Mouse (Mus musculus): ENCODE results near the gene Gucd1.
"Not testable (repeated sequence)": the region's sequence is repeated elsewhere in the genome, so short reads cannot be mapped to it uniquely, and the experiment has no call there.

The Gucd1 gene

DNA sequence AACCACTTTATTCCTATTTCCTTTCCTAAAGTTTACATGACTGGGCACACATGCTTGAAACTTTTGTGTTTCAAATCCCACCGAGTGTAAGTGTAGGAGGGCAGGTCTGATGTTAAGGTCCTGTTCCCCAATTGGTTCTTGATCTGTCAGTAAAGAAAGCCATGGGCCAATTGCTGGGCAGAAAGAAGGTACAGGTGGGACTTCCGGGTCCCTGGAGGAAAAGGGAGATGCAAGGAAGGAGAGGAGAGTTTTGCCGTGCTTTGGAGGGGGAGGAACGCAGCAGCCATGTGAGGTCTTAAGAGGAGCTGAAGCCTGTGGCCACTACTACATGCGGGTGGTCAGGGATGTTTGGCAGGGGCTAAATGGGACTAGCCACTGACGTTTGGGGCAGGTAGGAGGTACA, 152.5 kb downstream of the Gucd1 start:
- no peak for DNase-seq (ENCODE audit: low spot score)

DNA sequence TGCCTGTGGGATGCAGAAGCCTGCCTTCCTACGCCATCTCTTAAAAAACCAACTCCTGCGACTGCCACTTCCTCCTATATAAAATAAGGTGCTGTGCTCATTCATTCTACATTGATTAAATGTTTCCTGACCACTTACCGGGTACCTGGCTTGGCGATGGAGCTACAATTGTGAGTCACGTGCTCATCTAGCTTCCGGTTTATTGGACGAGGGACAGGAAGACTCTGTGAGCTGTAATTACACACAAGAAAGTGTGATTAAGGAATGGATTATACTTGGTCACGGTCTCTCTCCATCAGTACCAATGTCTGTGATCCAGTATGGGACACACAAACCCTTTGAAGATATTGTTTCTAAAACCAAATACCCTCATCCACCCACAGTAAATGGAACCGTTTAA, 153.0 kb downstream of the Gucd1 start:
- no peak for DNase-seq (ENCODE audit: low spot score)

DNA sequence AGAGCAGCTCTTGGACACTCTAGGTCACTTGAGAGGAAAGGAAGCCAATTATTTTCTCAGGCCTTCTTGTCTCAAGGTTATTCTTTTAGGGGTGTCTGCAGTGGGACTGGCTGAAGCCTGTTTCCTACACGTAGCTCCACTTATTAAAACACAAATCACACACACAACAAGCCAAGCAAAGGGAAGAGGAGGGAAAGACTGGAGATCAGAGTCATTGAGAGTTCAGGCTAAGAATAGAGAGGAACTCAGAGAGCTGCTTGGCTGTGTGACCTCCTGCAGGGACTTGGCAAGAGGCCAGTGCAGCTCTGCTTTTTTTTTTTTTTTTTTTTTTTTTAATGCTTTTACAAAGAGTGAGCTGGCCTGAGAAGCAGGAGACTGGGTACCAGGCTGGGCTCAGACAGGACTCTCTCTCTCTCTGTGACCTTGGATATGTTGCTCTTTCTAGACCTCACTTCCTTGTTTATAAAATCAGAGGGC, 153.5 kb downstream of the Gucd1 start:
- not testable (repeated sequence) for DNase-seq (ENCODE audit: low spot score)

DNA sequence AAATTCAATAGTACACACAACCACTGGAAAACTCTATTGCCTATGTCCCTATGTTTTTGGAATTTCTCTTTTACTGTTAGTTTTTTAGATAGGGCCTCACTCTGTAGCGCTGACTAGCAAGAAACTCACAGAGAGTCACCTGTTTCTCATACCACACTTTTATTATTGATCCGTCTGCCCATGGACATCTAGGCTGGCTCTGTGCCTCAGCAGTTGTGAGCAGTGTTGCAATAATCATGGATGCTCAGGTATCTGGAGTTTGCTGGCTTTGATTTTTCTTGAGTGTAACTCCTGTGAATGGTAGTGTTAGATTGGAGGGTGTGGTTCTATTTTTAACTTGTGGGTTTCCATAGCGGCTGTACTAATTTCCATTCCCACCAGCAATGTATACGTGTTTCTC, 162.4 kb downstream of the Gucd1 start:
- DNase-seq (ENCODE audit: low spot score), result no peak

DNA sequence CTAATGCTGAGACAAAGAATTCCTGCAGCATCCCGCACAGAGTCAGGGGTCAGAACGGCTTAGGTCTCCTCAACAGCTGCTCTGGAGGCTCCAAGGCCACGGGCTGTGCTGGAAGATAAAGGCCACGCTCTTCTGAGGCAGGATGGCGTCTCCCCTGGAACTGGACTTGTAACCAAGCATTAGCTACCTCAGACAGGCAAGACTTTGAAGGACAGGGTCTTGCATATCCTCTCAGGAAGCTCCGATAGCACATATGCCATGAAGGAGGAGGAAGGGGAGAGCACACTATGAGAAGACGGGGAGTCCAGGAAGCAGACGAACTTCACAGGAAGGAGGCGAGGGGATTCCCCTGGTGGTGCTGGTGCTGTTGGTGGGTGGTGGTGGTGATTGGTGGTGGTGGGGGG, 163.9 kb downstream of the Gucd1 start:
- not testable (repeated sequence) for DNase-seq (ENCODE audit: low spot score)

DNA sequence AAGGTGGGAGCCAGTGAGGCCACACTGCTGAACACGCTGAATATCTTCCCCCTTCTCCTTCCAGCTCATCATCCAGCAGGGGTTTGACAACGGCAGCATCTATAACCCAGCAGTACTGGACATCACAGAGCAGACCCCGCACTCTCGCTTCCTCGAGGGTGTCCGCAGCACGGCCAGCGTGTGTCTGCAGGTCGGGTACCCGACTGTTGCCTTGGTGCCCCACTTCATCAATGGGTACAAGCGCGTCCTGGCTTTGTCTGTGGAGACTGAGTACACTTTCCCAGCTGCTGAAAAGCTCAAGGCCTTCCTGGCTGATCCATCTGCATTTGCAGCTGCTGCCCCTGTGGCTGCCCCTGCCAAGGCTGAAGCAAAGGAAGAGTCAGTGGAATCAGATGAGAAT, 165.2 kb downstream of the Gucd1 start:
- DNase-seq (ENCODE audit: low spot score), result no peak

DNA sequence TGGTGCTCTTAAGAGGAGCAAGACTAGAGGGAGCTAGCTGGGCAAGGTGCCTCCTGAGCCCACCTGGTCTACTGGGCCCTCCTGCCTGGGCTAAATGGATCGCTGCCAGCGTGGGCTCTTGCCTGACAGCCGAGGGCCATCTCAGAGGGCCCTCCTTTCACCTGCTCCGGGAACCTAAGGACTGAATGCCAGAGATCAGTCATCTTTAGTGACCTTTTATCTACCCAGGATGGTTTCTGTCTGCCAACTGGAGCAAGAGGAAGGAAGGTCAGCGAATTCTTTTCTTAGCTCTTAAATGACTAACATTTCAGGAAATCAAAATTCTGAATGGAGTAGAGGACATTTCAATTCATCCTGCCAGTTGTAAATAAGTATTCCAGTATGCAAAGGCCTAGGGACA, 167.2 kb downstream of the Gucd1 start:
- no peak for DNase-seq (ENCODE audit: low spot score)

DNA sequence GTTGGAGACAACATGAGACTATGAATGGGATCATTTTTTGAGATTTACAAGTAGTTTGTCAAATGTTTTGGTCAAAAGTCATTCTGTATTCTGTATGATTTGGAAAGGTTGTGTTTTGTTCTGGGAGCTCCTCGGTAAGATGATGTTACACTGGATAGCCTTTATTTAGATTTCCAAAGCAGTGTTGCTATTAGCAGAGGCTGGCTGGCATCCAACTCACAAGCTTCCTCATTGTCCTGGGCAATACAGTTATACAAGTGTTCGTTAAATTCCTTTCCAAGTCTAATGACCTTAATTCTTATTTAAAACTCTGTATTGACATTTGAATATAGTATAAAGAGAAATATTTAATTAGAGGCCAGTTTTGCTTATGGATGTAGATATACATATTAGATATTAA, 172.5 kb downstream of the Gucd1 start:
- no peak for DNase-seq (ENCODE audit: low spot score)

DNA sequence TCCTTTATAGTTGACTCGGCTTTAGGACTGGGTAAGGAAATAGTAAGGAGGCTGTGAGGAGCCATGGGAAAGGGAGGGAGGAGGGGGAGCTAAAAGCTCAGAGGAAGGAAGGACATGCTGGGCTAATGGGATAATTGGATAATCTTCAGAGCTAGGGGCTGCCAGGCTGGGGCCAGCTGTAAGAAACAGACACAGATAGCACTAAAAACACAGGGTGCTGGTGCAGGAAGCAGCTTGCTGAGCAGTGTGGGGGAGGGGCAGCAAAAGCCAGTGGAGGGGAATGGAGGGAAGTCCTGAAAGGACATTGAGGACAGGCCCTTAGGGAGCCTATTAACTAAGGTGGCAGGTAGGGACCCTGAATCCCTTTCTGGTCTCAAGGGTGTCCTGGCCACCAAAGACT, 173.2 kb downstream of the Gucd1 start:
- DNase-seq (ENCODE audit: low spot score), result not testable (repeated sequence)

DNA sequence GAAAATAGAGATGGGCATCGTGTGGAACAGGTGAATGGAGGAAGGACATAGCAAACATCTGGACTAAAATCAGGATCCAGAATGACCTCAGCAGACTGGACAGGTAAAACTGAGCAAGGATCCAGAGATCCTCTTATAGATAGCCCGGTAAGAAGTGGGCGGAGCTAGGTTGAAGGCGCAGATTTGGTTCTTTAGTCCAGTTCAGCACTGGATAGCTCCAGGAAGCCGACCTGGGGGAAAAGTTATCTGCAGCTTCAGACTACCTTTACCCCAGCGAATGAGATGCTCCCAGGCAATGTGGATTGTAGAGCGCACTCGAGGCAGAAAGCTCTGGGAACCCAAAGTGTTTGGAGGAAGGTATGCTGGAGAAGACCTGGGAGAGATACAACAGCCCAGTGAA, 175.8 kb downstream of the Gucd1 start:
- no peak for DNase-seq (ENCODE audit: low spot score)

DNA sequence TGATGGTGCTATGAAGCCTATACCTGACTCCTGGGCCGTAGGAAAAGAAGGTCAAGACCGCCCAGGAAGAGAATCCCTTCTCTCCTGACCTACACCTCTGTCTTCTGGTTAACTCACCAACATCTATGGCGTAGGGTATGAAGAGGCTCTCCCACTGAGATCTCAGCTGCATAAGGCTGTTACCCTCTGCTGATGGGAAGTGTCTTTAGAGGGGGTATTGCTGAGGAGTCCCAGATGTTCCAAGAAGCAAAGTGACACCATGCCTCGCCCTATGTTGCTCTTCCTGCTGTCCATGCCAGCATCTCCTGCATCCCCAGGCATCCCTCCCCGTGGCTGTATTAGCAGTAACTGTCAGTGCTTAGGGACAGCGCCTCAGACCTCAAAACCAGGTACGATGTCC, 178.4 kb downstream of the Gucd1 start:
- DNase-seq (ENCODE audit: low spot score), result no peak

DNA sequence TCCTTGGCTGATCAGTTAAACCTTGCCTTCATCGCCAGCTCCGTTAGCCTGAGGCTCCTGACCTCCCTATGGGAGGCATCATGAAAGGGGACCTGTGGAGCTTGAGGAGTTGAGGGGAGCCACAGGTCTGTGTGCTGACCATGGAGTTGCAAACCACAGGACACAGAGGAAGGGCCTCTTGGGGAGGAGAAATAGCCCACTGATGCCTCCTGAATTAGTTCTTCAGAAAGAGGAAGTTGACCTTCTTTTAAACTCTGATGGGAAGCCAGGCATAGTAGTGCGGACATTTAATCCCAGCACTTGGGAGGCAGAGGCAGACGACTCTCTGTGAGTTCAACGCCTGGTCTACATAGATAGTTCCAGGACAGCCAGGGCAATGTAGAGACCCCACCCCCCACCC, 178.9 kb downstream of the Gucd1 start:
- no peak for DNase-seq (ENCODE audit: low spot score)

DNA sequence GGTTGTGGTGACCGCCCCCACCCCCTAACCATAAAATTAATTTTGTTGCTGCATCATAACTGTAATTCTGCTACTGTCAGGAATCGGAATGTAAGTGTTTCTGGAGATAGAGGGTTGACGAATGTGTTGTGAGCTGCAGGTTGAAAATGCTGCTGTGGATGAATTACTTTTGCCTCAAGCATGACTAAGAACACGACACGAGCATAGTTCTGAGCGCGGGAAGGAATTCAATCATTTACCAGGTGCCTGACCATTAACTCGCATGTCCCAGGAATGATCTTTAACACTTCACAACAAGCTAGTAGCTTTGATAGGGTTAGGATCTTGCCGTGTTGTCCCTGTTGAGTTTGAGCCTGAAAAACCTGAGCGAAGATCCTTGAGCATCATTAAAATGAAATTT, 180.5 kb downstream of the Gucd1 start:
- DNase-seq (ENCODE audit: low spot score), result no peak

DNA sequence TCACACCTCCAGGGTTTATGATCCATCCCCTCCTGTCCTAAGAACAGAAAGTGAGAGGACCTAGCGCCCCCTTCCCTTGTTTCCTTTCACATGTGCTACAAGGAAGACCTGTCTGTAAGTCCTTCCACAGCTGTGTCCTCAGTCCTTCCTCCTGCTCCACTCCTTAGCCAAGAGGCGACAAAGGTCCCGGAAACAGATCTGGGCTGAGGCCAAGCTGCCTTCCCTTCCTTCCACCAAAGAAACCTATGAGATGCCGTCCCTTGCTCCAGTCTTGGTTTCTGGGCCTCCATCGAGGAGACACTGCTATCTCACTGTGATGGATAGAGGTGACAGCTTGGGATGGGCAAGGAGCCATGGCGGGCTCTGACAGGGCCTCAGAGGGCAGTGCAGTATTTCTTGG, 182.7 kb downstream of the Gucd1 start:
- no peak for DNase-seq (ENCODE audit: low spot score)

DNA sequence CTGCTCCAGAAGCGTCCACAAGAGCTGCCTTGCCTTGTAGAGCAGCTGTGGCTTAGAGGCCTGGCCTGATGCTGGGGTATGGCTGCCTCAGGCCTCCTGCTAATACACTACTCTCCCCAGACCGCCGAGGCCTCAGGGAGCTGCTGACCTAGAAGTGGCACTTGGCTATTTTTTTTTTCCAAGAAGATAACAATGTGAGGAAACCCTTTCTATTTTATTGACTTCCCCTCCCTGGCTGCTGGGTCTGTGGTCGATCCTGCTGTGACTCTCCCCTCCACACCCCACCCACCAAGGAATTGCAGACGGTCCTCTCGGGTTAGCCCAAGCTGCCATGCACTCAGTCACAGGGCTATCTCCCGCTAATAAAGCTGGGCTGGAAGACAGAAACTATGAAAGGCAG, 183.6 kb downstream of the Gucd1 start:
- no peak for DNase-seq (ENCODE audit: low spot score)

DNA sequence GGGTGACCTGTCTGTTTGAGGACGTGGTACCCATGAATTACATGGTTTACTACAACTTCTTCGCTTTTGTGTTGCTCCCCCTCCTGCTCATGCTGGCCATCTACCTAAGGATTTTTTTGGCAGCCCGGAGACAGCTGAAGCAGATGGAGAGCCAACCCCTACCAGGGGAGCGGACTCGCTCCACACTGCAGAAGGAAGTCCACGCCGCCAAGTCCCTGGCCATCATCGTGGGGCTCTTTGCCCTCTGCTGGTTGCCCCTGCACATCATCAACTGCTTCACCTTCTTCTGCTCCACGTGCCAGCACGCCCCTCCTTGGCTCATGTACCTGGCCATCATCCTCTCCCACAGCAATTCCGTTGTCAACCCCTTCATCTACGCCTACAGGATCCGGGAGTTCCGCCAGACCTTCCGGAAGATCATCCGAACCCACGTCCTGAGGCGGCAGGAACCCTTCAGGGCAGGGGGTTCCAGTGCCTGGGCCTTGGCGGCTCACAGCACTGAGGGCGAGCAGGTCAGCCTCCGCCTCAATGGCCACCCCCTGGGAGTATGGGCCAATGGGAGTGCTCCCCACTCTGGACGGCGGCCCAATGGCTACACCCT, 184.5 kb downstream of the Gucd1 start:
- DNase-seq (ENCODE audit: low spot score), result no peak

DNA sequence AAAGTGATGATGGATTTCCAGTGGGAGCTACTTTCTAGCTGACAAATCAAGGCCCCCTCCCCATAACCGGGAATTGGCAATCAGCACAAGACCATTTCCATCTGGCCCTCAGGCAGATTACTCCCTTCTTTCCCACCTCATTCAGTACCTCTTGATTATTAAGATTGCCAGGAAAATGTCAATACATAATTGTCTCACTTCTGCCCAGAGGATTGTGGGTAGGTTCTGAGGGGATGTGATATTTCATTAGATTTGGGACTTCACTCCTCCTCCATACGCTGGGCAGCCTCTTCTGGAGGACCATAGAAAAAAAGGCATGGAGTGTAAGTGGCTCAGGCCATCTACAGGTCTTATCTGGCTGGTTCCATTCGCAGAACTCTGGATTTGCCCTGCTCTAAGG, 185.5 kb downstream of the Gucd1 start:
- DNase-seq (ENCODE audit: low spot score), result no peak

DNA sequence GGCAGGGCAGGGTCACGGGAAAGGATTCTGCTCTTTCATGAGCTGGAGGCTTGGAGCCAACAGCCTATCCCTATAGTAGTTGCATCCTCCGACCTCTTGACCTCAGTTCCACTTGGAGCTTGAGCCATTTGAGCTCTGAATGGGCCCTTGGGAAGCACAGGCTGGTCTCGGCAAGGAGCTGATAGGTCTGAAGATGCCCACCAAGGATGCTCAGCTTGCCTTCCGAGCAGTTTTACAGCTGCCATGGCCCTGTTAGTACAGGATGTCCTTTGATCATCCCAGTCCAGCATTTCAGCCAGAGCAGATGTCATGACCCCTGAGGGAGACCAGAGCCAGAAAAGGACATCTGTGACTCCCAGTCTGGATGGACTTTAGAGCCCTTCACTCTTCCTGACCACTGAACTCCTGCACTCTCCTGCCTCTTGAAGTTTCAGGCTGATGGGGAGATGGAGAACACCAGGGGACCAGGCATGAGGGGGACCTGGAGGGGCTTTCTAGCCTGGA, 189.5 kb downstream of the Gucd1 start:
- DNase-seq (ENCODE audit: low spot score), result no peak

DNA sequence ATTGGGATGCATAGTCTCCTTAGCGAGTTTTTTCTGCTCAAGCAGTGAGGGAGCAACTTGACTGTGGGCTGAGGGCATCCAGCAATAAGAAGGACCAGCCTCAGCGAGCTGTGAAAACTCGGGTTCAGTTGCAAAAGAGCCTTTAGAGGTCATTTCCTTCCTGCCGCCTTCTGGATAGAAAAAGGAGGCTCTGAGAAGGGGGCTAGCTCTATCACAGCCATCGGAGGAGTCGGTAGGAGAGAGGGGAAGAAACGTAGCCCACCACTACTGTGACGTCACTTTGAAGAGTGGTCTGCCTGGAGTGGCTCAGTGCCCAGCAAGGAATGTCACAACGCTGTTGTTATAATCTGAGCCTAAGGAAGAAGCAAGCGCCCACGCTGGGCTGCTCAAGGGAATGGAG, 190.7 kb downstream of the Gucd1 start:
- DNase-seq (ENCODE audit: low spot score), result no peak

DNA sequence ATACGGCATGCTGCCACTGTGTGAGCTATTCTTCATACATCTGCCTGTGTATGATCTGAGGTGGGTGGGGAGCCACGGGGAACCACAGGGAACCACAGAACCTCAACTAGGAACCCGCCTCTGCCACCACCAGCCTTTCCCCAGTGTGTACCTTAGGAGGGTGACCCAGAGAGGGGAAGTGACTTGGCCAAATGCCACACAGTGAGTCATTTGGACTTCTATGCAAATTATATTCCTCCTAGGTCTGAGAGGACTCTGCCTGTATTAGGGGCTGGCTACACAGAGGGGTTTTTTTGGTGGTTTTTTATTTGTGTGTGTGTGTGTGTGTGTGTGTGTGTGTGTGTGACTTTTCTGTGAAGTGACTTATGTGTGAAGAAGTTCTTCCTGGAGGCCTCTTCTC, 191.2 kb downstream of the Gucd1 start:
- DNase-seq (ENCODE audit: low spot score), result no peak

DNA sequence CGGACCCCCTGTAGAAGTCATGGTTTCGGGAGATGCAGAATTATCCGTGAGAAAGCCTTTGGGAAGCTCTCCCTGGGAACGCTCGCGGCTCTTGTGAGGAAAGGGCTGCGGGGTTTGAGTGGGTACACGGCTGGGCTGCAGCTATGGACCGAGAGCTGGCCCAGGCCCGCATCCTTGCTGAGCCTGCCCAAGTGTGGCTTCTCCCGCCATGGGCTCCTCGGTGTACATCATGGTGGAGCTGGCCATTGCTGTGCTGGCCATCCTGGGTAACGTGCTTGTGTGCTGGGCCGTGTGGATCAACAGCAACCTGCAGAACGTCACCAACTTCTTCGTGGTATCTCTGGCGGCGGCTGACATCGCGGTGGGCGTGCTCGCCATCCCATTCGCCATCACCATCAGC, 192.0 kb downstream of the Gucd1 start:
- DNase-seq (ENCODE audit: low spot score), result no peak

DNA sequence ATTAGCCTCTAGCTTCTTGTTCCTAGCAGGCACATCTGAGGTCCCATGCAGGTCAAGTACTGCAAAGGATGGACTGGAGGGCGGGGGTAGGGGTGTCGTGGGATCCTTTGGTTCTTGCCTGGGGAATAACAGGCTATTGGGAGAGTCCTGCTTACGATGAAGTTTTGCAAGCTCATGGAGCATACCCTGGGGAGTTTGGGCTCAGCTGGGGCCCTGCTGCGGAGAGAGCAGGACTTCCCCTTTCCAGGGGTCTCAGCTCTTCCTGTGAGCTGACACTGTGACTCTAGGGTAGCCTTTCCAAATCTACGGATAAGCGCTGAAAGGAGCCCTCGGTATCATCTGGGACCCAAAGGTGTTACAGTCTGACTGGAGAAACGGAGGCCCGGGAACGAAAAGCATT, 193.4 kb downstream of the Gucd1 start:
- DNase-seq (ENCODE audit: low spot score), result no peak

DNA sequence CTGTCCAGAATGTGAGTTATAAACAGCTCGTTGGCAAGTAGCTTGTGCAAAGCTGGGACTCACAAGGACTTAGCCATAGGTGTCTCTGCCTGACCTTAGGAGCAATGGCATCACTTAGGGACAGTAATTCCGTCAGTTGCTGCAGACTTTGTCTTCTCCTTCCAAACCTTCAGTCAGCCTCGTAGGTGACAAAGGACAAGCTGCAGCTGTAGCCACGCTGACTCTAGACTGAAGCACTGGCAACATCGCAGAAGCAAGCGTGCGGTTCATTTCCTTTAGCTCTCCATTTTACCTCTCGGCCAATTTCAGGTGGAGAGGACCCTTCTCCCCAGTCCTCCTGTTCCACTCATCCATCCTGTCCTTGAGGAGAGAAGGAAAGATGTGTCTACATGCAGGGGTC, 193.8 kb downstream of the Gucd1 start:
- no peak for DNase-seq (ENCODE audit: low spot score)

DNA sequence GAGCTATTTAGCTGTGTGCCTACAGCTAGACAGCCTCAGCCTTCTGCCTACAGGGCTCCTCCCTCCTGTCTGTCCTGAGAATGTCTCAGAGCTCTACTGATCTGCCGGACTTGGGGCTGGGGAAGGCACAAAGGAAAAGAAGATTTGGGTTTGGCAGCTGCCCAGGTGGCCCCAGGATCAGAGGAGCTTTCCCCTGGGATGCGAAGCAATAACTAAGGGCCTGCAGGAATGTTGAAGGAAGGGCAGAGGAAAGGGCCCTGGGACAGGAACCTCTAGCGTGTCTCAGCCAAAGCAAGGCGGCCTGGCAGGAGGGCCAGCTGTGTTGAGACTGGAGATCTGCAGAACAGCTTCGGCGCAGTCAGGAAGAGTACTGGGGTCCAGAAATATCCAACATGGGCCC, 194.8 kb downstream of the Gucd1 start:
- DNase-seq (ENCODE audit: low spot score), result no peak

DNA sequence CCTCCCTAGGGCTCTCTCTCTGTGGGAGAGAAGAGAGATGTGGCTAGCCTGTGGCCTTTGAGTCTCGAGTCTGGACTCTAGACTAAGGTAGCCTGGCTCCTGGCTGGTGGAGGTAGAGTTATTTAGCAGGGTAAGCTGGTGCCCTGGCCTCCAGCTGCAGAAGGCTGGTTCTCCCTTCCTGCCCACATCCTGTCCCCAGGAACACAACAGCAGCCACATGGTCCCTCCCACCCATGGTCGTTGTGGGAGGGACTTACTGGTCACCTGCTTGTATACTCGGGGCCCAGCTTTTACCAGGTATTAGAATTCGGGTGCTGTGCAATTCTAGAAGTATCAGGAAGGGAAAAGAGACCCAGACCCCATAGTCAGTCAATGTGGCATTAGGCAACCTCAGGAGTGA, 197.5 kb downstream of the Gucd1 start:
- no peak for DNase-seq (ENCODE audit: low spot score)
